Mouse (Mus musculus) heart, embryonic 13.5 days (tissue): ENCODE measurements around the gene Lrrc36. TPM values are rescaled to one million over a fixed set of nuclear protein-coding genes. Genes with fewer than 3 reads are reported as not detected.

Experiments used
- ATAC-seq: fragments of 200-750 bp; cut with Nextera tagmentation; 2 replicates; pipeline ENCODE4 v1.8.0; 2017; ENCODE audit warnings: moderate TSS enrichment; ENCODE audit not compliant: insufficient number of reproducible peaks, low FRiP score, low TSS enrichment; ENCODE audit errors: extremely low read depth
- H3K27ac ChIP-seq: fragments of 300-500 bp; sonication (generic); replicated peaks from 2 replicates; pipeline ENCODE4 v1.5.1; 2015; ENCODE audit warnings: moderate library complexity, mild to moderate bottlenecking, inconsistent platforms
- H3K27me3 ChIP-seq: fragments of 300-500 bp; sonication (generic); replicated peaks from 2 replicates; pipeline ENCODE4 v1.6.1; 2015; ENCODE audit warnings: mild to moderate bottlenecking, inconsistent platforms
- H3K36me3 ChIP-seq: fragments of 300-500 bp; sonication (generic); 2 replicates; pipeline ENCODE4 v1.6.1; 2015; ENCODE audit warnings: mild to moderate bottlenecking, inconsistent platforms
- H3K4me1 ChIP-seq: fragments of 300-500 bp; sonication (generic); 2 replicates; pipeline ENCODE4 v1.6.1; 2015; ENCODE audit warnings: inconsistent platforms
- H3K4me2 ChIP-seq: fragments of 300-500 bp; sonication (generic); 2 replicates; pipeline ENCODE4 v1.6.1; 2015; ENCODE audit warnings: inconsistent platforms, mild to moderate bottlenecking, moderate library complexity
- H3K4me3 ChIP-seq: fragments of 300-500 bp; sonication (generic); 2 replicates; pipeline ENCODE4 v1.5.1; 2015; ENCODE audit warnings: moderate library complexity, mild to moderate bottlenecking, inconsistent platforms
- H3K9ac ChIP-seq: fragments of 300-500 bp; sonication (generic); 2 replicates; pipeline ENCODE4 v1.6.1; 2015; ENCODE audit warnings: inconsistent platforms, mild to moderate bottlenecking, moderate library complexity
- H3K9me3 ChIP-seq: fragments of 300-500 bp; sonication (generic); 2 replicates; pipeline ENCODE4 v1.6.1; 2016; ENCODE audit warnings: inconsistent platforms
- WGBS: fragments of 180-500 bp; shearing (Covaris S2); methylation state at CpG from one replicate; pipeline ENCODE4 v1.1.7; 2015; ENCODE audit warnings: mixed read lengths; 5-methylcytosine and 5-hydroxymethylcytosine counted together
- polyA plus RNA-seq: library from polyadenylated mRNA; unstranded; fragments of >200 nt; fragmentation: Nextera tagmentation; extraction: Ambion mirVana; gene quantifications from 2 replicates; pipeline ENCODE4 v1.2.1, GENCODE M21; 2015

Gene Lrrc36
- 0.08 and 0.28 TPM in 2 replicates for polyA plus RNA-seq

GRCm38 (mm10) chr8:105413391-105413790 lies at the start of gene Lrrc36, which contains the start of gene Kctd19:
Gene Lrrc36 (plus strand): TSS chr8:105413571.
Gene Kctd19 (minus strand): TSS chr8:105413502.
- H3K4me2 ChIP-seq = peak within 1 kb of the TSS; percentile 70
- whole genome bisulfite sequencing = 2% methylated on average over 34 of the region's 34 CpGs
- H3K9ac ChIP-seq = 0 out of 2 replicates have a peak within 1 kb of the TSS, but pooled peaks have one; percentile 21
- H3K27ac ChIP-seq = no peak within 1 kb of the TSS
- ATAC-seq = peak; percentile 46
- H3K4me1 ChIP-seq = peaks cover 7% of the 10 kb centered on the region
- peaks cover 43% of the 10 kb centered on the region for H3K27me3 ChIP-seq
- H3K9me3 ChIP-seq = peaks cover 3% of the 10 kb centered on the region; the same call in 1 of the 2 replicates
- peak within 1 kb of the TSS; percentile 42 for H3K4me3 ChIP-seq
- H3K36me3 ChIP-seq = no peaks in the 10 kb centered on the region

- Histone ChIP-seq H3K9ac (no peak overlapping the region), H3K4me3 (no peak overlapping the region), H3K4me2 (no peak overlapping the region), H3K9me3 (no peaks in the 10 kb centered on the region), H3K27me3 (peaks cover 12% of the 10 kb centered on the region; the same call in 1 of the 2 replicates), H3K36me3 (no peaks in the 10 kb centered on the region), H3K4me1 (peaks cover 19% of the 10 kb centered on the region), H3K27ac (no peak overlapping the region)
- no peak for ATAC-seq
- WGBS = 65% methylated on average over 2 of the region's 2 CpGs
Observed at GRCm38 (mm10) chr8:105367107-105367506, 46.3 kb upstream of the Lrrc36 start.

- H3K4me3 ChIP-seq = no peak overlapping the region
- no peak overlapping the region for H3K9ac ChIP-seq
- H3K4me2 ChIP-seq = no peak overlapping the region
- peaks cover 15% of the 10 kb centered on the region for H3K4me1 ChIP-seq
- 72% methylated on average over 9 of the region's 9 CpGs for WGBS
- no peaks in the 10 kb centered on the region for H3K9me3 ChIP-seq
- ATAC-seq = no peak
- peaks cover 48% of the 10 kb centered on the region; the same call in 1 of the 2 replicates for H3K27me3 ChIP-seq
- H3K27ac ChIP-seq = no peak overlapping the region
- no peaks in the 10 kb centered on the region for H3K36me3 ChIP-seq
Observed at GRCm38 (mm10) chr8:105372473-105372872, 40.9 kb upstream of the Lrrc36 start.

GRCm38 (mm10) chr8:105373032-105373431 lies 40.3 kb upstream of the Lrrc36 start, which contains the start of gene Plekhg4:
Gene Plekhg4 (plus strand): TSS chr8:105373274.
- Histone ChIP-seq H3K36me3 (no peaks in the 10 kb centered on the region), H3K9me3 (no peaks in the 10 kb centered on the region), H3K4me1 (peaks cover 15% of the 10 kb centered on the region), H3K9ac (no peak within 1 kb of the TSS), H3K4me3 (no peak within 1 kb of the TSS), H3K27ac (no peak within 1 kb of the TSS), H3K27me3 (peaks cover 54% of the 10 kb centered on the region), H3K4me2 (no peak within 1 kb of the TSS; the same call in 1 of the 2 replicates)
- WGBS = 56% methylated on average over 2 of the region's 2 CpGs
- no peak for ATAC-seq

GRCm38 (mm10) chr8:105374513-105374966 lies 38.8 kb upstream of the Lrrc36 start:
- H3K36me3 ChIP-seq = no peaks in the 10 kb centered on the region
- WGBS = 21% methylated on average over 33 of the region's 33 CpGs
- peak overlapping the region; percentile 42 for H3K4me3 ChIP-seq
- peaks cover 22% of the 10 kb centered on the region for H3K4me1 ChIP-seq
- no peak for ATAC-seq
- peak overlapping the region; percentile 41; the same call in 1 of the 2 replicates for H3K9ac ChIP-seq
- peak overlapping the region; percentile 68 for H3K4me2 ChIP-seq
- no peaks in the 10 kb centered on the region for H3K9me3 ChIP-seq
- H3K27me3 ChIP-seq = peaks cover 45% of the 10 kb centered on the region
- no peak overlapping the region for H3K27ac ChIP-seq

GRCm38 (mm10) chr8:105378673-105379072 lies 34.7 kb upstream of the Lrrc36 start:
- no peaks in the 10 kb centered on the region for H3K9me3 ChIP-seq
- no peak for ATAC-seq
- H3K27me3 ChIP-seq = peaks cover 45% of the 10 kb centered on the region
- peaks cover 20% of the 10 kb centered on the region for H3K4me1 ChIP-seq
- no peaks in the 10 kb centered on the region for H3K36me3 ChIP-seq
- peak overlapping the region; percentile 37 for H3K4me2 ChIP-seq
- no peak overlapping the region for H3K4me3 ChIP-seq
- WGBS = 28% methylated on average over 19 of the region's 19 CpGs
- no peak overlapping the region for H3K27ac ChIP-seq
- peak overlapping the region; percentile 33; the same call in 1 of the 2 replicates for H3K9ac ChIP-seq

- H3K4me1 ChIP-seq = peaks cover 14% of the 10 kb centered on the region
- H3K27me3 ChIP-seq = peaks cover 33% of the 10 kb centered on the region
- no peaks in the 10 kb centered on the region for H3K9me3 ChIP-seq
- WGBS = 81% methylated on average over 12 of the region's 12 CpGs
- no peak overlapping the region for H3K27ac ChIP-seq
- H3K4me2 ChIP-seq = no peak overlapping the region
- no peaks in the 10 kb centered on the region for H3K36me3 ChIP-seq
- ATAC-seq = no peak
- H3K9ac ChIP-seq = peak overlapping the region; percentile 24; the same call in 1 of the 2 replicates
- H3K4me3 ChIP-seq = no peak overlapping the region
Observed at GRCm38 (mm10) chr8:105380308-105380707, 33.1 kb upstream of the Lrrc36 start.

GRCm38 (mm10) chr8:105384070-105384469 lies 29.3 kb upstream of the Lrrc36 start:
- Histone ChIP-seq H3K36me3 (no peaks in the 10 kb centered on the region), H3K4me1 (peaks cover 34% of the 10 kb centered on the region), H3K27me3 (peaks cover 19% of the 10 kb centered on the region), H3K4me2 (no peak overlapping the region), H3K9me3 (no peaks in the 10 kb centered on the region), H3K27ac (no peak overlapping the region), H3K9ac (no peak overlapping the region), H3K4me3 (no peak overlapping the region)
- WGBS = 85% methylated on average over 2 of the region's 2 CpGs
- no peak for ATAC-seq

GRCm38 (mm10) chr8:105387151-105387550 lies 26.2 kb upstream of the Lrrc36 start:
- Histone ChIP-seq H3K27ac (no peak overlapping the region), H3K36me3 (no peaks in the 10 kb centered on the region), H3K4me3 (no peak overlapping the region), H3K27me3 (peaks cover 34% of the 10 kb centered on the region), H3K4me2 (no peak overlapping the region), H3K9me3 (no peaks in the 10 kb centered on the region), H3K4me1 (peaks cover 30% of the 10 kb centered on the region), H3K9ac (no peak overlapping the region)
- WGBS = 10% methylated on average over 1 of the region's 1 CpGs
- ATAC-seq = peak; percentile 52; the same call in 1 of the 2 replicates

- no peak for ATAC-seq
- WGBS = 68% methylated on average over 6 of the region's 6 CpGs
- Histone ChIP-seq H3K9me3 (no peaks in the 10 kb centered on the region), H3K9ac (no peak overlapping the region), H3K4me2 (no peak overlapping the region), H3K4me1 (peaks cover 38% of the 10 kb centered on the region), H3K36me3 (no peaks in the 10 kb centered on the region), H3K27me3 (peaks cover 43% of the 10 kb centered on the region), H3K27ac (no peak overlapping the region), H3K4me3 (no peak overlapping the region)
Observed at GRCm38 (mm10) chr8:105389096-105389495, 24.3 kb upstream of the Lrrc36 start.

GRCm38 (mm10) chr8:105393089-105393787 lies 20.1 kb upstream of the Lrrc36 start:
- Histone ChIP-seq H3K27me3 (peaks cover 63% of the 10 kb centered on the region), H3K9ac (no peak overlapping the region), H3K4me2 (no peak overlapping the region), H3K4me3 (no peak overlapping the region), H3K36me3 (no peaks in the 10 kb centered on the region), H3K27ac (no peak overlapping the region), H3K9me3 (no peaks in the 10 kb centered on the region), H3K4me1 (peaks cover 13% of the 10 kb centered on the region)
- 69% methylated on average over 12 of the region's 12 CpGs for WGBS
- ATAC-seq = no peak
